Mouse (Mus musculus) C2C12 (cell line): ENCODE results near the gene Tpbgl.

Experiments
- CEBPB ChIP-seq: IDR thresholded peaks from one replicate; pipeline ENCODE4 v1.6.1; 2011; ENCODE audit warnings: low read depth, mild to moderate bottlenecking, control low read depth, moderate library complexity
- CTCF ChIP-seq: IDR thresholded peaks from one replicate; pipeline ENCODE4 v1.5.1; 2011; ENCODE audit not compliant: control insufficient read depth, insufficient read depth, insufficient read length
- MYOG ChIP-seq: IDR thresholded peaks from one replicate; pipeline ENCODE4 v1.6.1; 2011; ENCODE audit not compliant: control insufficient read depth, insufficient read length; ENCODE audit errors: extremely low read depth

DNA sequence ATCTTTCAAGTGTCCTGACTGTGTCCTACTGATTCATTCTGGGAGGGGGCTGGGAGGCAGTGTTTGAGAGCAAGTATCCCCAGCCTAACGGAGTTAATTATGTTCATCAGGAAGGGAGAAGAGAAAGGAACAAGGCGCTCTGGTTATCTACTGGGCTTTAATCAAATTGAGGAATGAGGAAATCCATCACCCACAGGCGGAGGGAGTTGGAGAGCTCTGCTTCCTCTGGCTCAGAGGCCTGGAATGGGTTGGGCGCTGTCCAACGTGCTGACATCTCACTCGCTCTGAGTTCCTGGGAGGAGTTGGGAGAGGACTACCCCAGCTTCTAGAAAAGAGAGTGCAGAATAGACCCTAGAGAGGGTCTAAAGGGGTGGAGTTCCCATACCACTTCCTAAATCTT, 21.7 kb upstream of the Tpbgl start:
- TF ChIP-seq MYOG (no peak), CEBPB (no peak), CTCF (no peak)
